Mouse (Mus musculus) bone marrow, adult 2 months (tissue): ENCODE measurements around the gene Fam129a. TPM values are rescaled to one million over a fixed set of nuclear protein-coding genes. Genes with fewer than 3 reads are reported as not detected.
"Not testable (repeated sequence)": the region's sequence is repeated elsewhere in the genome, so short reads cannot be mapped to it uniquely, and the experiment has no call there.

ENCODE experiments used
- H3K27ac ChIP-seq: fragments of 200-500 bp; 2 replicates; pipeline ENCODE4 v1.5.1; 2012; ENCODE audit warnings: low read depth, mild to moderate bottlenecking, control low read depth, inconsistent platforms, low read length; ENCODE audit not compliant: control insufficient read depth, poor library complexity, insufficient read depth
- H3K4me1 ChIP-seq: fragments of 200-500 bp; 2 replicates; pipeline ENCODE4 v1.6.1; 2011; ENCODE audit warnings: low read length; ENCODE audit not compliant: control insufficient read depth, insufficient read depth
- H3K4me3 ChIP-seq: fragments of 200-500 bp; replicated peaks from 2 replicates; pipeline ENCODE3; 2011; ENCODE audit warnings: mild to moderate bottlenecking, low read depth, low read length, control low read depth; ENCODE audit not compliant: control insufficient read depth
- CTCF ChIP-seq: fragments of 200-500 bp; IDR thresholded peaks from 2 replicates; pipeline ENCODE4 v1.5.1; 2011; ENCODE audit warnings: low read length, control low read depth; ENCODE audit not compliant: control insufficient read depth, insufficient read depth
- POLR2A ChIP-seq: fragments of 200-500 bp; IDR thresholded peaks from 2 replicates; pipeline ENCODE4 v1.6.1; 2011; ENCODE audit warnings: low read depth, mild to moderate bottlenecking, control low read depth, low read length, borderline replicate concordance; ENCODE audit not compliant: control insufficient read depth
- WGBS: fragments of 180-500 bp; shearing (Covaris S2); methylation state at CpG from one replicate; pipeline ENCODE4 v1.1.7; 2018; 5-methylcytosine and 5-hydroxymethylcytosine counted together
- polyA plus RNA-seq: library from polyadenylated mRNA; stranded (reverse); fragments of >200 nt; gene quantifications from 2 replicates; pipeline ENCODE4 v1.2.4, GENCODE M21; 2011; ENCODE audit warnings: low replicate concordance; ENCODE audit not compliant: missing spikeins, insufficient read depth, insufficient read length

The Fam129a gene
- polyA plus RNA-seq, 1 experiment = 16.9 TPM

GRCm38 (mm10) chr1:151721357-151721983 lies 150.5 kb downstream of the Fam129a start:
- Histone ChIP-seq H3K27ac (no peak overlapping the region), H3K4me3 (no peak overlapping the region), H3K4me1 (no peaks in the 10 kb centered on the region; the same call in 1 of the 2 replicates)
- 86% methylated on average over 10 of the region's 10 CpGs for WGBS
- no peak for TF ChIP-seq CTCF
- no peak for TF ChIP-seq POLR2A

DNA sequence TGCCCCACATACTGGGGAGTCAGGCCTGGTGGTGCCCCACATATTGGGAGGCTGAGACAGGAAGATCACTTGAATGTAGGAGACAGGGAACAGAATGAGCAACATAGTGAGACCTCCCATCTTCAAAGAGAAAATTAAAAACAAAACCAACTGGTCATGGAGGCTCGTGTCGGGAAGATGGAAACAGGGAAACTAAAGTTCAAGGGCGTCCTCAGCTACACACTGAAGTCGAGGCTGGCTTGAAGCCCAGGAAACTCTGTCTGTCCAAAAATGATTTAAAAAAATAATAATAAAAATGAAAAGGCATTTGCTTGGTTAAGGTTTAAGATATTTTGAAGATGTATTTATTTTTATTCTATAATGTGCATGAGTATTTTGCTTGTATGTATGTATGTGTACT lies 152.8 kb downstream of the Fam129a start:
- WGBS = 81% methylated on average over 4 of the region's 4 CpGs
- Histone ChIP-seq H3K27ac (peak overlapping the region; percentile 39), H3K4me3 (no peak overlapping the region), H3K4me1 (no peaks in the 10 kb centered on the region; the same call in 1 of the 2 replicates)
- TF ChIP-seq POLR2A (no peak), CTCF (no peak)

- Histone ChIP-seq H3K4me1 (no peaks in the 10 kb centered on the region; the same call in 1 of the 2 replicates), H3K27ac (no peak overlapping the region), H3K4me3 (no peak overlapping the region)
- TF ChIP-seq CTCF (no peak), POLR2A (no peak)
- 11% methylated on average over 2 of the region's 2 CpGs for WGBS
These were observed 154.6 kb downstream of the Fam129a start for GRCm38 (mm10) chr1:151725590-151725989.

DNA sequence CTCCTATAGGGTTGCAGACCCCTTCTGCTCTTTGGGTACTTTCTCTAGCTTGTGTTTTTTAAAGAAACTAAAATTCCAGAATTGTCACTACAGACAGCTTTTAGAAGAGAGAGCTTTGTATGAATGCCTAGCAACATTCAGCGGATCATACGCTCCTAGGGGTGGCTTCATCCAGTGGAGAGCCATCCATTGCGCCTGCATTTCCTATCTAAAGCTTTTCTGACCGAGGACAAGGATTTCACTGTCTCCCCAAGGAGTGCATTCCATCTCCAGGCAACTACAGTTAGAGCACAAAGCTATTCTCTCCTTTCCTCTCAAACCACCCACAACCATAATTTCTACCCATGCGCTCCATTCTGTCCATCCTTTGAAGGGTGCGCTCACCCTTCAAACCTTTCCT lies 155.4 kb downstream of the Fam129a start:
- TF ChIP-seq POLR2A (no peak), CTCF (no peak)
- H3K4me1 ChIP-seq = no peaks in the 10 kb centered on the region; the same call in 1 of the 2 replicates
- WGBS = 86% methylated on average over 6 of the region's 6 CpGs

GRCm38 (mm10) chr1:151728141-151728540 lies 157.2 kb downstream of the Fam129a start:
- no peak overlapping the region for H3K4me3 ChIP-seq
- no peak for TF ChIP-seq POLR2A
- no peak for TF ChIP-seq CTCF
- no peak overlapping the region for H3K27ac ChIP-seq
- no peaks in the 10 kb centered on the region for H3K4me1 ChIP-seq
- WGBS = 54% methylated on average over 4 of the region's 4 CpGs

More for the DNA sequence above, 155.4 kb downstream of the Fam129a start:
- no peak overlapping the region for H3K4me3 ChIP-seq
- no peak overlapping the region for H3K27ac ChIP-seq

GRCm38 (mm10) chr1:151737146-151737545 lies 166.2 kb downstream of the Fam129a start:
- no peak overlapping the region for H3K27ac ChIP-seq
- H3K4me3 ChIP-seq = no peak overlapping the region
- 70% methylated on average over 2 of the region's 2 CpGs for WGBS
- H3K4me1 ChIP-seq = no peaks in the 10 kb centered on the region; the same call in 1 of the 2 replicates
- no peak for TF ChIP-seq POLR2A
- no peak for TF ChIP-seq CTCF

DNA sequence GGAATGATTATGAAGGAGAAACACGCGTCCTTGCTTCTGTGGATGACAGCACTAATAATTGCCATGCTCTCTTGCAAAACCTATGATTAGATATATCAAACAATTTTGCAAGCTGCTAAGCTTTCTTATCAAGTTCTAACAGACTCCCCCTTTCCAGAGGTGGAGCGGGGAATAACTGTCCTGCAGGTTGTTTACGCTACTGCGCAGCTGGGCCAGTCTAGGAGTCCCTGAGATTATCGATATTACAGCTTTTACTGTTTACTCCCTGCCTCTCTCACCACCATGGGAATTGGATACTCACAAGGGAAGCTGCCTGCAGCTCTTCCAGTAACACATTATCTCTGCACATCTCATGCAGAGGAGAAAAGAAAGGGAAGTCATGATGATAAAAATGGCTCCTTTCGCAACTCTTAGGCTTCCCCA lies 170.2 kb downstream of the Fam129a start:
- TF ChIP-seq POLR2A (no peak), CTCF (no peak)
- WGBS = 40% methylated on average over 7 of the region's 7 CpGs
- no peak overlapping the region for H3K27ac ChIP-seq

GRCm38 (mm10) chr1:151749894-151750293 lies 178.9 kb downstream of the Fam129a start:
- not testable (repeated sequence) for H3K27ac ChIP-seq, H3K4me1 ChIP-seq, H3K4me3 ChIP-seq
- 85% methylated on average over 2 of the region's 2 CpGs for WGBS

More for the DNA sequence above, 170.2 kb downstream of the Fam129a start:
- H3K4me1 ChIP-seq = no peaks in the 10 kb centered on the region; the same call in 1 of the 2 replicates
- H3K4me3 ChIP-seq = no peak overlapping the region

DNA sequence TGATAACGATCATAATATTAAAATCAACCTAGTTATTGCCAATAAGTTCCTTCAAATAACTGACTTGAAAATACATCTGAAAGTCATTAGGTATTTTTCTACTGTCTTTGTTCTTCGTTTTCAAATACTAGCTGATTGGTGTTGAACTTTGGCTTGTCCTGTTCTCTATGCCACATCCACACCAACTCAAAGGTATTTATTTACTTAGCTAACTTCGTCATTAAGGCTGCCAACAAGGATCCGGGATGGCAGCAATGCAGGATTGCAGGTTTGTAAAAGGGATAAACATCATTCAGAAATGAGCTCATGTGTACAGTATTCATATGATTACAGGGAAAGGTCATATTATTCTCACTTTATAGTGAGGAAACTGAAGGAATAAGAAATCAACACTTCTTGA lies 182.0 kb downstream of the Fam129a start:
- Histone ChIP-seq H3K4me3 (no peak overlapping the region), H3K27ac (no peak overlapping the region), H3K4me1 (no peaks in the 10 kb centered on the region)
- WGBS = 67% methylated on average over 4 of the region's 4 CpGs
- no peak for TF ChIP-seq CTCF
- no peak for TF ChIP-seq POLR2A
